Mouse (Mus musculus): Measurements from ENCODE around the gene Stat1. TPM values are rescaled to one million over a fixed set of nuclear protein-coding genes. Genes with fewer than 3 reads are reported as not detected.
A peak's percentile ranks its signal among the peaks of the same experiment; 100 is the strongest.

Stat1 gene
- total and polyA plus RNA-seq, 3 experiments, result 10.2 to 77.0 (median 66.1) TPM

- Histone ChIP-seq H3K27me3 (ENCODE audit: insufficient read depth, low read length) (peaks cover 2% of the 10 kb centered on the region; the same call in 1 of the 2 replicates), H3K9me3 (replicated peaks) (no peaks in the 10 kb centered on the region), H3K4me1 (ENCODE audit: insufficient read depth, low read depth, low read length) (peaks cover 18% of the 10 kb centered on the region), H3K4me3 (ENCODE audit: low read depth, low read length) (peak overlapping the region; percentile 73), H3K36me3 (replicated peaks) (no peaks in the 10 kb centered on the region)
- ATAC-seq (ENCODE audit: extremely low read depth, insufficient number of reproducible peaks, low FRiP score, poor library complexity, severe bottlenecking) (no peak), DNase-seq (ENCODE audit: low spot score) (no peak)
- TF ChIP-seq CTCF (IDR thresholded peaks at IDR 0.05; ENCODE audit: low read depth, low read length), result no peak
- no peak for TF ChIP-seq GATA2 (IDR thresholded peaks at IDR 0.05; ENCODE audit: borderline replicate concordance, low read depth, low read length)
- no peak for TF ChIP-seq TAL1 (conservative IDR thresholded peaks at IDR 0.05; ENCODE audit: low read depth, low read length)
- no peak for TF ChIP-seq GATA1 (IDR thresholded peaks at IDR 0.05; ENCODE audit: borderline replicate concordance, low read length)
- TF ChIP-seq POLR2AphosphoS5 (IDR thresholded peaks at IDR 0.05; ENCODE audit: insufficient replicate concordance, low read depth, low read length), result no peak
Measured at GRCm38 (mm10) chr1:52113067-52113665, 6.1 kb upstream of the Stat1 start.

- peaks cover 23% of the 10 kb centered on the region for H3K4me1 ChIP-seq (ENCODE audit: insufficient read depth, low read depth, low read length)
- H3K4me3 ChIP-seq (ENCODE audit: low read depth, low read length), result peak overlapping the region; percentile 73
- peak; percentile 82 for ATAC-seq (ENCODE audit: extremely low read depth, insufficient number of reproducible peaks, low FRiP score, poor library complexity, severe bottlenecking)
- H3K9me3 ChIP-seq (replicated peaks), result no peaks in the 10 kb centered on the region
- TF ChIP-seq GATA1 (IDR thresholded peaks at IDR 0.05; ENCODE audit: borderline replicate concordance, low read length) (no peak), CTCF (IDR thresholded peaks at IDR 0.05; ENCODE audit: low read depth, low read length) (peak; percentile 96)
- DNase-seq (ENCODE audit: low spot score), result peak; percentile 99
- H3K27me3 ChIP-seq (ENCODE audit: insufficient read depth, low read length), result peaks cover 2% of the 10 kb centered on the region; the same call in 1 of the 2 replicates
- H3K36me3 ChIP-seq (replicated peaks), result no peaks in the 10 kb centered on the region
Measured at GRCm38 (mm10) chr1:52113666-52114069, 5.6 kb upstream of the Stat1 start.

GRCm38 (mm10) chr1:52116441-52116840 is 2.8 kb upstream of the Stat1 start:
- Histone ChIP-seq H3K9me3 (replicated peaks) (no peaks in the 10 kb centered on the region), H3K4me1 (ENCODE audit: insufficient read depth, low read depth, low read length) (peaks cover 34% of the 10 kb centered on the region), H3K27me3 (ENCODE audit: insufficient read depth, low read length) (no peaks in the 10 kb centered on the region), H3K4me3 (ENCODE audit: low read depth, low read length) (no peak overlapping the region), H3K36me3 (replicated peaks) (peaks cover 11% of the 10 kb centered on the region)
- no peak for ATAC-seq (ENCODE audit: extremely low read depth, insufficient number of reproducible peaks, low FRiP score, poor library complexity, severe bottlenecking)
- no peak for DNase-seq (ENCODE audit: low spot score)
- TF ChIP-seq GATA2 (IDR thresholded peaks at IDR 0.05; ENCODE audit: borderline replicate concordance, low read depth, low read length) (no peak), CTCF (IDR thresholded peaks at IDR 0.05; ENCODE audit: low read depth, low read length) (no peak), TAL1 (conservative IDR thresholded peaks at IDR 0.05; ENCODE audit: low read depth, low read length) (no peak), POLR2AphosphoS5 (IDR thresholded peaks at IDR 0.05; ENCODE audit: insufficient replicate concordance, low read depth, low read length) (no peak), GATA1 (IDR thresholded peaks at IDR 0.05; ENCODE audit: borderline replicate concordance, low read length) (no peak)

GRCm38 (mm10) chr1:52117777-52118176 is 1.5 kb upstream of the Stat1 start:
- Histone ChIP-seq H3K36me3 (replicated peaks) (peaks cover 22% of the 10 kb centered on the region), H3K9me3 (replicated peaks) (no peaks in the 10 kb centered on the region), H3K27me3 (ENCODE audit: insufficient read depth, low read length) (no peaks in the 10 kb centered on the region), H3K4me3 (ENCODE audit: low read depth, low read length) (no peak overlapping the region), H3K4me1 (ENCODE audit: insufficient read depth, low read depth, low read length) (peaks cover 34% of the 10 kb centered on the region)
- TF ChIP-seq GATA1 (IDR thresholded peaks at IDR 0.05; ENCODE audit: borderline replicate concordance, low read length) (no peak), GATA2 (IDR thresholded peaks at IDR 0.05; ENCODE audit: borderline replicate concordance, low read depth, low read length) (no peak), CTCF (IDR thresholded peaks at IDR 0.05; ENCODE audit: low read depth, low read length) (no peak), TAL1 (conservative IDR thresholded peaks at IDR 0.05; ENCODE audit: low read depth, low read length) (no peak), POLR2AphosphoS5 (IDR thresholded peaks at IDR 0.05; ENCODE audit: insufficient replicate concordance, low read depth, low read length) (no peak)
- ATAC-seq (ENCODE audit: extremely low read depth, insufficient number of reproducible peaks, low FRiP score, poor library complexity, severe bottlenecking) (no peak), DNase-seq (ENCODE audit: low spot score) (no peak)

GRCm38 (mm10) chr1:52119691-52120090 is 451 bp downstream of the Stat1 start:
- Histone ChIP-seq H3K4me1 (ENCODE audit: insufficient read depth, low read depth, low read length) (peaks cover 25% of the 10 kb centered on the region), H3K9me3 (replicated peaks) (no peaks in the 10 kb centered on the region), H3K27me3 (ENCODE audit: insufficient read depth, low read length) (no peaks in the 10 kb centered on the region), H3K36me3 (replicated peaks) (peaks cover 40% of the 10 kb centered on the region), H3K4me3 (ENCODE audit: low read depth, low read length) (peak overlapping the region; percentile 85)
- TF ChIP-seq GATA1 (IDR thresholded peaks at IDR 0.05; ENCODE audit: borderline replicate concordance, low read length), result no peak
- no peak for TF ChIP-seq POLR2AphosphoS5 (IDR thresholded peaks at IDR 0.05; ENCODE audit: insufficient replicate concordance, low read depth, low read length)
- TF ChIP-seq GATA2 (IDR thresholded peaks at IDR 0.05; ENCODE audit: borderline replicate concordance, low read depth, low read length), result no peak
- TF ChIP-seq TAL1 (conservative IDR thresholded peaks at IDR 0.05; ENCODE audit: low read depth, low read length), result no peak
- no peak for TF ChIP-seq CTCF (IDR thresholded peaks at IDR 0.05; ENCODE audit: low read depth, low read length)
- ATAC-seq (ENCODE audit: extremely low read depth, insufficient number of reproducible peaks, low FRiP score, poor library complexity, severe bottlenecking) (no peak), DNase-seq (ENCODE audit: low spot score) (peak; percentile 40)

- H3K36me3 ChIP-seq (replicated peaks), result peaks cover 45% of the 10 kb centered on the region
Measured at GRCm38 (mm10) chr1:52120191-52120590, 951 bp downstream of the Stat1 start.

More at GRCm38 (mm10) chr1:52120191-52120590, 951 bp downstream of the Stat1 start:
- no peak for ATAC-seq (ENCODE audit: extremely low read depth, insufficient number of reproducible peaks, low FRiP score, poor library complexity, severe bottlenecking)
- Histone ChIP-seq H3K27me3 (ENCODE audit: insufficient read depth, low read length) (no peaks in the 10 kb centered on the region), H3K4me1 (ENCODE audit: insufficient read depth, low read depth, low read length) (peaks cover 25% of the 10 kb centered on the region), H3K4me3 (ENCODE audit: low read depth, low read length) (peak overlapping the region; percentile 85), H3K9me3 (replicated peaks) (no peaks in the 10 kb centered on the region)
- TF ChIP-seq GATA1 (IDR thresholded peaks at IDR 0.05; ENCODE audit: borderline replicate concordance, low read length) (no peak), CTCF (IDR thresholded peaks at IDR 0.05; ENCODE audit: low read depth, low read length) (no peak), TAL1 (conservative IDR thresholded peaks at IDR 0.05; ENCODE audit: low read depth, low read length) (no peak), POLR2AphosphoS5 (IDR thresholded peaks at IDR 0.05; ENCODE audit: insufficient replicate concordance, low read depth, low read length) (no peak), GATA2 (IDR thresholded peaks at IDR 0.05; ENCODE audit: borderline replicate concordance, low read depth, low read length) (no peak)
- DNase-seq (ENCODE audit: low spot score), result no peak

Measured in G1E (cell line).